Mouse (Mus musculus) embryo, embryonic 10.5 days (tissue): ENCODE measurements around the gene B430305J03Rik.

Experiments
- DNase-seq: peaks from one replicate; pipeline ENCODE4 v3.0.0-alpha.2; 2015; ENCODE audit warnings: low spot score

The B430305J03Rik gene

GRCm38 (mm10) chr3:61365779-61366373 is at the start of gene B430305J03Rik:
TSS of gene B430305J03Rik (minus strand) at chr3:61365951.
- peak; percentile 36 for DNase-seq

GRCm38 (mm10) chr3:61409683-61410082 is 43.9 kb upstream of the B430305J03Rik start:
- DNase-seq: no peak

GRCm38 (mm10) chr3:61406921-61407320 is 41.2 kb upstream of the B430305J03Rik start:
- no peak for DNase-seq

GRCm38 (mm10) chr3:61400823-61401387 is 35.2 kb upstream of the B430305J03Rik start:
- no peak for DNase-seq

GRCm38 (mm10) chr3:61396728-61397127 is 31.0 kb upstream of the B430305J03Rik start:
- no peak for DNase-seq

GRCm38 (mm10) chr3:61395382-61395781 is 29.6 kb upstream of the B430305J03Rik start:
- DNase-seq: no peak

GRCm38 (mm10) chr3:61393520-61393919 is 27.8 kb upstream of the B430305J03Rik start:
- no peak for DNase-seq

- no peak for DNase-seq
Observed at GRCm38 (mm10) chr3:61392881-61393280, 27.1 kb upstream of the B430305J03Rik start.

- DNase-seq: no peak
Observed at GRCm38 (mm10) chr3:61391564-61391963, 25.8 kb upstream of the B430305J03Rik start.

GRCm38 (mm10) chr3:61386368-61386767 is 20.6 kb upstream of the B430305J03Rik start:
- no peak for DNase-seq

- DNase-seq: no peak
Observed at GRCm38 (mm10) chr3:61376001-61376400, 10.2 kb upstream of the B430305J03Rik start.

GRCm38 (mm10) chr3:61368446-61368845 is 2.7 kb upstream of the B430305J03Rik start:
- no peak for DNase-seq

- peak; percentile 61 for DNase-seq
Observed at GRCm38 (mm10) chr3:61364978-61365778, 573 bp downstream of the B430305J03Rik start.

GRCm38 (mm10) chr3:61364661-61364977 is 1.1 kb downstream of the B430305J03Rik start:
- no peak for DNase-seq

GRCm38 (mm10) chr3:61363989-61364660 is 1.6 kb downstream of the B430305J03Rik start:
- peak; percentile 93 for DNase-seq

- peak; percentile 98 for DNase-seq
Observed at GRCm38 (mm10) chr3:61363161-61363988, 2.4 kb downstream of the B430305J03Rik start.

- DNase-seq: no peak
Observed at GRCm38 (mm10) chr3:61362821-61363160, 3.0 kb downstream of the B430305J03Rik start.

GRCm38 (mm10) chr3:61361338-61361737 is 4.4 kb downstream of the B430305J03Rik start, which contains the start of gene Rap2b:
TSS of gene Rap2b (plus strand) at chr3:61361638.
- DNase-seq: no peak

GRCm38 (mm10) chr3:61358756-61359293 is 6.9 kb downstream of the B430305J03Rik start:
- DNase-seq: peak; percentile 17

GRCm38 (mm10) chr3:61358107-61358506 is 7.6 kb downstream of the B430305J03Rik start:
- DNase-seq: no peak

- DNase-seq: no peak
Observed at GRCm38 (mm10) chr3:61355464-61355863, 10.3 kb downstream of the B430305J03Rik start.
